Comparison of ENCODE assay signal across 16 mouse cellular contexts in the genomic region with DNA sequence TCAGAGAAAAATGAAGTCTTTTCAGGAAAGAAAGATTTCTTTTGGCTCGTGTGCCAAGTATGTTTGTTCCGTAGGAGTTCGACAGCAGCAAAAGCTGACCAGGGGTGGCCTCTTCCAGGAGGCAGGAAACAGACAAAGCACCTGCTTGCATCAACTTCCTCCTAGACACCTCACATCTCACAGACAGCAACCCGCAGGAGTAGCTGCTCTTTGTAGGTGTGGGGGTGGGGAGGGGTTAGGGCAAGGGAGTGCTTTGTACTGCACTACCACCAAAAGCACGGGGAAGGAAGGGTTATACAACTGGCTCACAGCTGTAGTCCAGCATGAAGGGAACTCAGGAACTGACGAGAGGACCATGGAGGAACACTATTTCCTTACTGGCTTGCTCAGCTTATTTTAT. TPM values are rescaled to one million over a fixed set of nuclear protein-coding genes. Genes with fewer than 3 reads are reported as not detected.
DNase-seq lines count a peak whose midpoint lies in the region; ATAC-seq and TF ChIP-seq lines count a peak whose summit lies in the region.
"Had no signal": no experiment of that assay in that cellular context is flagged by ENCODE, and none has a peak within 500 bp of the region (broad histone marks: within the 10 kb centered on the region; RNA-seq: fewer than 3 reads in every experiment).

No protein-coding gene starts in this region.

- intact Hi-C loops in heart, adult 2 months (cut with DNase I) = no loop called here

- H3K4me1 ChIP-seq in heart, embryonic 16.5 days (ENCODE audit: control insufficient read depth, insufficient read depth, low read length) = no peaks in the 10 kb centered on the region
- H3K4me1 ChIP-seq in heart, adult 2 months (ENCODE audit: control insufficient read depth, insufficient read depth, low read length) = no peaks in the 10 kb centered on the region
- H3K4me1 ChIP-seq in intestine, embryonic 16.5 days (ENCODE audit: control insufficient read depth, insufficient read depth, low read length) = no peaks in the 10 kb centered on the region
- H3K4me1 ChIP-seq: heart, embryonic 15.5 days had no signal

- peak; percentile 64 for ATAC-seq in heart, embryonic 16.5 days (replicated peaks; ENCODE audit: extremely low read depth, insufficient read depth, low FRiP score)
- no peak for ATAC-seq in intestine, embryonic 16.5 days

- no peak for TF ChIP-seq EP300 in heart, adult 2 months (IDR thresholded peaks at IDR 0.05; ENCODE audit: insufficient read depth, low read depth, low read length)

- no peaks in the 10 kb centered on the region for H3K9me3 ChIP-seq in heart, embryonic 16.5 days (replicated peaks; ENCODE audit: control insufficient read depth, low read length)
- no peaks in the 10 kb centered on the region for H3K9me3 ChIP-seq in intestine, embryonic 16.5 days (ENCODE audit: control insufficient read depth, low read length)
- H3K9me3 ChIP-seq: heart, embryonic 15.5 days; hindbrain, embryonic 13.5 days had no signal

- H3K4me2 ChIP-seq in heart, embryonic 16.5 days (ENCODE audit: low read depth, low read length) = no peak overlapping the region
- H3K4me2 ChIP-seq in intestine, embryonic 16.5 days (ENCODE audit: low read depth, low read length) = no peak overlapping the region
- H3K4me2 ChIP-seq: heart, embryonic 15.5 days; hindbrain, embryonic 13.5 days; lung, embryonic 14.5 days; midbrain, embryonic 11.5 days had no signal

- H3K4me3 ChIP-seq in heart, embryonic 16.5 days (ENCODE audit: low read length) = no peak overlapping the region
- H3K4me3 ChIP-seq in heart, adult 2 months = no peak overlapping the region
- no peak overlapping the region for H3K4me3 ChIP-seq in intestine, embryonic 16.5 days (ENCODE audit: low read length)
- H3K4me3 ChIP-seq: heart, embryonic 15.5 days; hindbrain, embryonic 13.5 days; myocyte had no signal

- no peak for DNase-seq in heart, adult 2 months
- DNase-seq in CD8-positive naive resting alpha-beta T cell, adult 2 months (ENCODE audit: low read depth in 2 of 2, low spot score in 2 of 2) = peak; percentile 65 to 74
- DNase-seq in naive thymus-derived CD4-positive, alpha-beta T cell, adult 2 months (ENCODE audit: low read depth) = peak; percentile 87
- peak; percentile 91 for DNase-seq in thymus, postnatal 14 days
- no peak for DNase-seq in urinary bladder, postnatal 14 days (ENCODE audit: low spot score)
- DNase-seq in cerebellum, postnatal 36 days = no peak
- DNase-seq: embryo, embryonic 11 days; kidney, adult 8-10 months; lung, embryonic 14.5 days; right cerebral cortex, postnatal 4 days had no signal

- H3K36me3 ChIP-seq in heart, embryonic 16.5 days (ENCODE audit: control insufficient read depth, insufficient read depth) = no peaks in the 10 kb centered on the region
- H3K36me3 ChIP-seq in heart, adult 2 months (ENCODE audit: control insufficient read depth, insufficient read depth, low read length) = no peaks in the 10 kb centered on the region
- no peaks in the 10 kb centered on the region for H3K36me3 ChIP-seq in intestine, embryonic 16.5 days (ENCODE audit: control insufficient read depth, insufficient read depth, low read length)
- H3K36me3 ChIP-seq: heart, embryonic 15.5 days; hindbrain, embryonic 13.5 days had no signal

- H3K27me3 ChIP-seq in heart, embryonic 16.5 days (ENCODE audit: control insufficient read depth, insufficient read depth, low read length) = no peaks in the 10 kb centered on the region
- H3K27me3 ChIP-seq in heart, adult 2 months (ENCODE audit: control insufficient read depth, insufficient read depth, low read length) = peaks cover 2% of the 10 kb centered on the region
- no peaks in the 10 kb centered on the region for H3K27me3 ChIP-seq in intestine, embryonic 16.5 days (replicated peaks; ENCODE audit: control insufficient read depth, insufficient read depth, low read length)
- H3K27me3 ChIP-seq: heart, embryonic 15.5 days; hindbrain, embryonic 13.5 days had no signal

- TF ChIP-seq POLR2A in heart, adult 2 months (IDR thresholded peaks at IDR 0.05; ENCODE audit: insufficient read depth, low read depth, low read length) = no peak

- no peak overlapping the region for H3K9ac ChIP-seq in heart, embryonic 16.5 days (ENCODE audit: low read length)
- no peak overlapping the region for H3K9ac ChIP-seq in heart, adult 2 months (ENCODE audit: low read depth, low read length)
- no peak overlapping the region for H3K9ac ChIP-seq in intestine, embryonic 16.5 days (ENCODE audit: low read depth, low read length)
- H3K9ac ChIP-seq: heart, embryonic 15.5 days; hindbrain, embryonic 13.5 days; lung, embryonic 14.5 days had no signal

- no peak overlapping the region for H3K27ac ChIP-seq in heart, embryonic 16.5 days (ENCODE audit: low read length)
- no peak overlapping the region for H3K27ac ChIP-seq in heart, adult 2 months
- H3K27ac ChIP-seq in intestine, embryonic 16.5 days (ENCODE audit: low read length) = no peak overlapping the region
- H3K27ac ChIP-seq: heart, embryonic 15.5 days; hindbrain, embryonic 13.5 days had no signal

- 65% methylated on average over 6 of the region's 6 CpGs for WGBS in heart, embryonic 16.5 days
- 49% methylated on average over 6 of the region's 6 CpGs for WGBS in heart, adult 2 months
- 60% methylated on average over 6 of the region's 6 CpGs for WGBS in intestine, embryonic 16.5 days

- H3K79me2 ChIP-seq in heart, adult 2 months (replicated peaks; ENCODE audit: control insufficient read depth, insufficient read depth, low read length) = no peaks in the 10 kb centered on the region

- TF ChIP-seq CTCF in heart, adult 2 months (IDR thresholded peaks at IDR 0.05) = no peak

RNA-seq across cellular contexts. Expression of a gene that starts 15.0 kb away (rescaled TPM):
- polyA plus RNA-seq in heart, embryonic 16.5 days (2015; fragmentation: Nextera tagmentation; extraction: Ambion mirVana) = 7.7 and 9.2 TPM in 2 replicates
- 1 to 10 TPM; 4.6 to 6.1 TPM for total RNA-seq in heart, adult 2 months (2021)
- polyA plus RNA-seq in heart, adult 2 months (2012; rRNA removed) = 10.1 and 10.4 TPM in 2 replicates
- polyA plus RNA-seq in intestine, embryonic 16.5 days (2015; fragmentation: Nextera tagmentation; extraction: Ambion mirVana) = 9.1 and 9.7 TPM in 2 replicates

Comparison
In these comparisons a context has a peak if more than half of its experiments do, and no peak if none do; other contexts are left out.
1. DNase-seq: peak in CD8-positive naive resting alpha-beta T cell, adult 2 months (2 of 2), naive thymus-derived CD4-positive, alpha-beta T cell, adult 2 months (single experiment) and thymus, postnatal 14 days (single experiment); none in heart, adult 2 months (0 of 2), urinary bladder, postnatal 14 days (single experiment) and cerebellum, postnatal 36 days (0 of 2).